Mouse (Mus musculus) megakaryocyte, embryonic 14.5 days (primary cell): ENCODE data around the gene Svs1.

Source experiments
- FLI1 ChIP-seq: IDR thresholded peaks from 2 replicates; pipeline ENCODE4 v1.6.1; 2012; ENCODE audit warnings: low read length, inconsistent platforms, mixed read lengths
- GATA1 ChIP-seq: IDR thresholded peaks from 3 replicates; pipeline ENCODE4 v1.6.1; 2012; ENCODE audit warnings: mixed read lengths, low read length, inconsistent platforms, borderline replicate concordance

DNA sequence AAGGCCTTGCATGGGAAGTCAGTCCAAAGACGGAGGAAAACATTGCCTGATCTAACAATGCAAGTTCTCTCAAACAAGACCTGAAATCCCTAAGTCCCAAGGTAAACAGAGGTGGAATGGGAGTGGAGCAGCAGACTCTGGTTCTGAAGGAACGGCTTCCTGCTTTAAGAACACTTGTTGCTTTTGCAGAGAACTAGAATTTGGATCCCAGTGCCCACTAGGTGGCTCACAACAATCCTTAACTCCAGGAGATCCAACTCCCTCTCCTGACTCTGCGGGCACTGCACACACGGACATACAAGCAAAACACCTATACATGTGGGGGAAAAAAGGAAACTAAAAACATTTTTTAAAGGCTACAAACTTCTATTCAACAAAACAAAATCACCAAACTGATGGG lies 16.7 kb downstream of the Svs1 start:
- TF ChIP-seq GATA1 (no peak), FLI1 (no peak)
